Mouse (Mus musculus) ZHBTc4 (cell line): Measurements from ENCODE around the gene Cd163.
"Not testable (repeated sequence)": the region's sequence is repeated elsewhere in the genome, so short reads cannot be mapped to it uniquely, and the experiment has no call there.

Source experiments
- DNase-seq: peaks from one replicate; pipeline ENCODE4 v3.0.0-alpha.2; 2011; ENCODE audit warnings: low read depth, low spot score

The Cd163 gene

DNA sequence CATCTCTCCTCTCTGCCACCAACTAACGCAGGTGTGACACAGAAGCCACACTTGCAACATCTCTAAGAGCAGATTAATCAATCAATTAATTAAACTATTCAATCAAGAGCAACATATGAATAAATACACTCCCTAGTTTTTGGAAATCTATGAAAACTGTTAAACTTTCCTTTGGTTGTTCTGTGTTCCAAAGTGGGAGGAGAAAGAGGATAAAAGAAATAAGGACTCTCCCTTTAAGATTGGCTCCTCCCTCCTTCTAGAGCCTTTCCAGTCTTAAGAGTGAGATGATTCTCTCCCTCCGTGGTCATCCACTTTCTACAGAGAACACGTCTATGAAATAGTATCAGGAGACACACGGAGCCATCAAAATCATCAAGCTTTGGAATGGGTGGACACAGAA, at the start of gene Cd163:
Gene Cd163, plus strand, starts transcription at position 301 of the 400 bp plus-strand sequence.
- no peak for DNase-seq

DNA sequence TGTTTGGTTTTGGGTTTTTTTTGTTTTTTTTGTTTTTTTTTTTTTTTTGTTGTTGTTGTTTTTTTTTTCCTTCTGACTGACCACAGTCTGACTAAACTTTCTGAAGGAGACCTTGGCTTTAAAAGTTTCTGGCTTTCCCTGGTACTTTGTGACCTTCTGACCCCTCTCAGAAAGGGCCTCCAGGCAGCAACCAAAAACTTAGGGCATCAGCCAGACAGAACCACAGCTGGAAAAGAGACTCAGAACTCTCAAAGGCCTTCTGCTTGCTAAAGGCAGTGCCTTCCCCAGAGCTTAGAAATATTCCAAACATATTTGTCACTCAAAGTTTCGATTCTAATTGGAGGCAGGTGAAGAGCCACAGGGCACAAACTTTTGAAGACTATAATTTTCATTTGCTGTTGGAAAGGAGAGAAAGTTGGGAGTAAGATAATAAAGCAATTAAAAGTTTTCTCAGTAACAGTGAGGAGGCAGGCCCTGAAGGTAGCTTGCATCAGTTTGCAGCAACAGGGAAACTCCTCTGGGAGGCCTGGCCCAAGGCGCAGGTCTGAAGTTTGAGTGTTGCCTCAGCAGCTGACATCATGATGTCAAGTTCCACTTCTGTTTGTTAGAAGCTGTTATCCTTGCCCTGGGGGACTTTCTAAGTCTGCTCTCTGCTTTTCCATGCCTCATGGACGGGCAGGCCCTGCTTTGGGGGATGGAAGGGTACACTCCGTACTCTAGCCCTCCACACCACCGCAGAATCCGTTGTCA, 48.6 kb upstream of the Cd163 start:
- DNase-seq: no peak

DNA sequence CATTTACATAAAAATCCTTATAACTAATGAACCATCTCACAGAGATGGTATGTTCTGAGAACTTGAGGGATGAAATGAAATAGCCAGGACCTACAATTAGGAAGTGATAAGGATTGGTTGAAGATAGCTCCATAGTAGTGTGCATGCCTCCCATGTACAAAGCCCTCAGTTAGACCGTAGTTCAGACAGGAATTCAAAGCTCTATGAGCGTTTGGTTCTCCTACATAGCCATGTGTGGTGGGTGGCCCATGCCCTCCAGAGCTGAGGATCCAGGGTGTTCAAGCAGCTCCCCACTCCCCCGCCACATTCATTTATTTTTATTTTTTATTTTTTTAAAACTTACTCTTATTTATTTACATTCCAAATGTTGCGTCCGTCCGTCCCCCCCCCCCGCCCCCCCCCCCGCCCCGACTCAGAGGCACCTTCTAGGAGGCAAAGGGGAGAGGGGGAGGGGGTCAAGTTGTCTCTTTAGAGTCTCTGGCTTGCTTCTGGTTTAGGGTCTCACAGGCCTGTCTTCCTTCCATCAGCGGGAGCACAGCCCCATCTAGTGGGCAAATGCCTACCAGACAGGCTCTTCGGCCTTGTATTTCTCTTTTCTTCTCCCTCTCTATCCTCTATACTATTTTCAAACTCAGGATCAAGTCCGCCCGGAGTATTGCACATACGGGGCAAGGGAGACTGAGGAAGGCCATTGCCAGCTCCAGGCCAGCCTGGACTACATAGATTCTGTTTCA, 44.1 kb upstream of the Cd163 start:
- peak; percentile 81 for DNase-seq

DNA sequence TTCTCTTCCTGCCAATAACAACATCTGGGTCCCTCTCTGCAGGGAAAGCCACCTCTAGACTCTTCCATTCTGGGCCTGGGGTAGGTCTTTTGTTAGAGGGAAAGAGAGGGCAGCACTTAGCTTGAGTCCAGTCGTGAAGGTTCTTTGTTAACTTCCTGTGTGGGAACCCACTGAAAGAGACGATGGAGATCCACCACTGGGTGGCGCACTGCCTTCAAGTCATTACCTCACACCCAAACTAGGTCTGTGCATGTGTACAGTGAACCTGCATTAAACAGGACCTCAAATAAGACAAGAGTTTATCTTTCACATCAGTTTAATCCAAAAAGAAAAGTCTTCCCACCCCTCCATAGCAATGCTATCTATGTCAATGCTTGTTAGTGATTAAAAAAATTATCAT, 41.8 kb upstream of the Cd163 start:
- peak; percentile 82 for DNase-seq

DNA sequence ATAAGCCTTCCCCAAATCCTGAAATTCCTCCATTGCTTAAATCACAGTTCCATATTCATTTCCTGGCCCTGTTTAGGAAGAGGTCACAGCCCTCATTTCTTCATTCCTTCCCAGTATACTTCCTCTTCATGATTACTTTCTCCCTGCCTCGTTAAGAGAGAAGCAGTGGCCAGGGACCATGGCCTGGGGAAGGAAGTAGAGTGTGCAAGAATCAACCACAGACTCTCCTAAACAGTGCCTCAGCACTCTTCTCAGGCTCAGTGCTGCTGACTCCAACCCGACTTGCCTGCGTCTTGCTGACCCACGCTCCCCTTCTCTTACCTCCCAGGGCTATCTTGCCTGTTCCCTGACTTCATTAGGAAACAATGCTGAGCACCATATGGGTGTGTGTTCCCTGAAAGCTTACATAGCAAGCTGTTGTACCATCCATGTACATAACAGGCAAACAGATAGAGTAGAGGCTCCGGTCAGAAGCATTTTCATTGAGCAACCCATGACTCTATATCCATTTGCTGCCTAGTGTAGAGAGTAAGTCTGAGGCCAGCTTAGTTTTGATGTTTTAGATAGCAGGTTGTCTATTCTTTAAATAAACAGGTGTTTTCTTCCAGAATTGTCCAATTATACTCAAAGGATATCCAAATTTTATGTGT, 31.1 kb upstream of the Cd163 start:
- no peak for DNase-seq

DNA sequence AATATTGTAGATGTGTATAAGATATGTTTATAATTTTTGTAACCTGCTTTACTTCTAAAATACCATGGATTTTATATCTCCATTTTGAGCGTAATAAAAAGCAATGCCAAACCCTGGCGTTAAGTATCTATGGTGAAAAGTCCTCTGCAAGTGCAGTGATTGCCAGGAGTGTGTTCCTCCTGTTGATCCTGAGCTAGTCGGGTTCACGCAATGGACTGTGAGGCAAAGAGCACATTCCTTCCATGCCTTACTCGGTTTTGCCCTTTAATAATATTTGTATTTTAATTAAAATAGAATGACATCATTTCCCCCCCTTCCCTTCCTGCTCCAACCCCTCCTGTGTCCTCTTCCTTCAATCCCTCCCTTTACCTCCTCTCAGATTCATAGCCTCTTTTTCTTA, 26.8 kb upstream of the Cd163 start:
- no peak for DNase-seq

GRCm38 (mm10) chr6:124278291-124278690, 26.2 kb upstream of the Cd163 start:
- DNase-seq: no peak

DNA sequence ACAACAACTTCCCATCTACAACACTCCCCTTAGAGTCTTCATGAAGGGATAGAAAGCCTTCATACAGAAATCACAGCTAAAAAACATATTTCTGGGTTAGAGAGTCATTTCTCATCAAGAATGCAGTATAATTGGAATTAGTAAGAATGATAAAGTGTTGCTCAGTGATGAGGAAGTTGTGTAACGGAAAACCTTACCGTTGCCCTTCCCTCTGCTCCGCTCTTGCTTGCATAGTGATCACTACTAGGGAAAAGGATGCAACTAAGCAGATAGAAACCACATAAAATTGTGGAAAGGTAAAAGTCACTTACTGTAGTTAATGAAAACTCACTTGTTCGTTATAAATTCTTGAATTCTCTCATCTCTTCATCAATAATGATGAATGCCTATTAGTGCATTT, 21.7 kb upstream of the Cd163 start:
- no peak for DNase-seq

DNA sequence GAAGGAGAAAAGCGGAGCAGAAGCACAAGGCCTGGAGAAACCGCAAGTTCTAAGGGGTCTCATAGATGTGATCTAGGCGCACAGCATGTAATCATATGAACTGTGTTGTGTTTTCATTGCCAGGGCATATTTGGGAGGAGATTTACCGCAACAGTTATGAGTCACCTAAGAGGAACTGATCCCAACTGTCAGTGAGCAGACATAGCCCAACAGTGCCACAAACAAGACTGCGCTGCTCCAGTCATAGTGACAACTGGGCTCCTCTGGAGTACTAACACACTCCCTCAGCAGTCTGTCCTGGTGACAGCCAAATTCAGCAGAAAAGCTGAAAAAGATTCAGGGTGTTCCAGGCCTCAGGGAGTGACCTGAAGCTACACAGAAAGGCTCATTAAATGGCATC, 7.1 kb upstream of the Cd163 start:
- not testable (repeated sequence) for DNase-seq

DNA sequence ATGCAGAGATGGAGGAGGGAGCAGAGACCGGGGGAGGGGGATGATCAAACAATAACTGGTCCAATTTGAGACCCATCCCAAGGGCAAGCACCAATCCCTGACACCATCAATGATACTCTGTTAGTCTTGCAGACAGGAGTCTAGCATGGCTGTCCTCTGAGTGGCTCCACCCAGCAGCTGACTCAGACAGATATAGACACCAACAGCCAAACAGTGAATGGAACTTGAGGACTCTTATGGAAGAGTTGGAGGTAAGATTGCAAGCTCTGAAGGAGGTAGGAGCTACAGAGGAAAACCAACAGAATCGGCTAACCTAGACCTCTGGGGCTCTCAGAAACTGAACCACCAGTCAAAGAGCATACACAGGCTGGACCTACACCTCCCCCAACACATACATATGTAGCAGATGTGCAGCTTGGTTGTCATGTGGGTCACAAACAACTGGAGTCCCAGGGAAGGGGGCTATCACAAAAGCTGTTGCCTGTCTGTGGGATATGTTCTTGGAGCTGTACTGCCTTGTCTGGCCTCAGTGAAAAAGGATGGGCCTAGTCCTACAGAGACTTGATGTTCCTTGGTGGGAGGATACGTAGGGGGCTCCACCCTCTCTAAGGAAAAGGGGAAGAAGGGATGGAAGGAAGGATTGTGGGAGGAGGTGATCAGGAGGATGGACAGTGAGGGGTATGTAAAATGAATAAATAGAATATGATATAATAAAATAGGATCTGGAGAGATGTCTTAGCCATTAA, 2.8 kb upstream of the Cd163 start:
- no peak for DNase-seq

GRCm38 (mm10) chr6:124308935-124309334, 4.5 kb downstream of the Cd163 start:
- DNase-seq: no peak

- DNase-seq: no peak
Measured at GRCm38 (mm10) chr6:124312292-124312691, 7.8 kb downstream of the Cd163 start.

DNA sequence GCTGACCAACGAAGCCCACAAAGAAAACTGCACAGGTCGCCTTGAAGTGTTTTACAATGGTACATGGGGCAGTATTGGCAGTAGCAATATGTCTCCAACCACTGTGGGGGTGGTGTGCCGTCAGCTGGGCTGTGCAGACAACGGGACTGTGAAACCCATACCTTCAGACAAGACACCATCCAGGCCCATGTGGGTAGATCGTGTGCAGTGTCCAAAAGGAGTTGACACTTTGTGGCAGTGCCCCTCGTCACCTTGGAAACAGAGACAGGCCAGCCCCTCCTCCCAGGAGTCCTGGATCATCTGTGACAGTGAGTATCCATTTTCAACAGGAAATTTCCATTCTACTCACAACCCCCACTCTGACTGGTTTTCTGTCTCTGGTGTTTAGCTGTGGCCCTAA, 15.9 kb downstream of the Cd163 start:
- DNase-seq: no peak

GRCm38 (mm10) chr6:124321481-124322475, 17.3 kb downstream of the Cd163 start:
- DNase-seq: no peak

- no peak for DNase-seq
Measured at GRCm38 (mm10) chr6:124328394-124328991, 24.0 kb downstream of the Cd163 start.

- DNase-seq: peak; percentile 16
Measured at GRCm38 (mm10) chr6:124329622-124330021, 25.2 kb downstream of the Cd163 start.

- DNase-seq: no peak
Measured at GRCm38 (mm10) chr6:124345096-124345495, 40.6 kb downstream of the Cd163 start.

- peak; percentile 43 for DNase-seq
Measured at GRCm38 (mm10) chr6:124346613-124347012, 42.2 kb downstream of the Cd163 start.

- DNase-seq: no peak
Measured at GRCm38 (mm10) chr6:124353246-124353645, 48.8 kb downstream of the Cd163 start.

GRCm38 (mm10) chr6:124358953-124359352, 54.5 kb downstream of the Cd163 start:
- no peak for DNase-seq
